Mouse (Mus musculus): ENCODE measurements around the gene Gtf2ird1. TPM values are rescaled to one million over a fixed set of nuclear protein-coding genes. Genes with fewer than 3 reads are reported as not detected.

Gtf2ird1 gene
- total RNA-seq (2023): 10 to 100 TPM; 10.3 to 14.3 TPM

DNA sequence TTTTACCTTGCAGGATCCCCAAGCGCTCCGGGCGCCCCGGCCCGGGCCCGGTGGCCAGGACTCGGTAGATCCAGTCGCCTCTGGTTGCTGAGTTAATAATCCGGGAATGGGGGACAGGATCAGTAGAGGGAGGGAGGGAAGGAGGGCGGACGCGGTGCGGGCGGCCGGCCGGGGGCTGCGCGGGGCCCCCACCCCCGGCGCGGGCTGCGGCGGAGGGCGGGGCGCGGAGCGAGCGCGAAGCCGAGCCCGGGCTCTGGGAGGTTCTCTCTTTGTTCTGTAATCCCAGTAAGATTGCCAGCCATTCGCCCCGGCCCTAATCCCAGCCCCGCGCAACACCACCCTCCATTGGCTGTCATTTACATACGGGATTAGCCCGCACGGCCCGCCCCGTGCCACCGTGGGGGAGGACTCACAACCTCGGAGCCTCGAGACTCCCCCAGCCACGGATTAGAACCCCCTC is at the start of gene Gtf2ird1:
Gtf2ird1 (minus strand) TSS at position 214 of the 460 bp plus-strand sequence.

DNA sequence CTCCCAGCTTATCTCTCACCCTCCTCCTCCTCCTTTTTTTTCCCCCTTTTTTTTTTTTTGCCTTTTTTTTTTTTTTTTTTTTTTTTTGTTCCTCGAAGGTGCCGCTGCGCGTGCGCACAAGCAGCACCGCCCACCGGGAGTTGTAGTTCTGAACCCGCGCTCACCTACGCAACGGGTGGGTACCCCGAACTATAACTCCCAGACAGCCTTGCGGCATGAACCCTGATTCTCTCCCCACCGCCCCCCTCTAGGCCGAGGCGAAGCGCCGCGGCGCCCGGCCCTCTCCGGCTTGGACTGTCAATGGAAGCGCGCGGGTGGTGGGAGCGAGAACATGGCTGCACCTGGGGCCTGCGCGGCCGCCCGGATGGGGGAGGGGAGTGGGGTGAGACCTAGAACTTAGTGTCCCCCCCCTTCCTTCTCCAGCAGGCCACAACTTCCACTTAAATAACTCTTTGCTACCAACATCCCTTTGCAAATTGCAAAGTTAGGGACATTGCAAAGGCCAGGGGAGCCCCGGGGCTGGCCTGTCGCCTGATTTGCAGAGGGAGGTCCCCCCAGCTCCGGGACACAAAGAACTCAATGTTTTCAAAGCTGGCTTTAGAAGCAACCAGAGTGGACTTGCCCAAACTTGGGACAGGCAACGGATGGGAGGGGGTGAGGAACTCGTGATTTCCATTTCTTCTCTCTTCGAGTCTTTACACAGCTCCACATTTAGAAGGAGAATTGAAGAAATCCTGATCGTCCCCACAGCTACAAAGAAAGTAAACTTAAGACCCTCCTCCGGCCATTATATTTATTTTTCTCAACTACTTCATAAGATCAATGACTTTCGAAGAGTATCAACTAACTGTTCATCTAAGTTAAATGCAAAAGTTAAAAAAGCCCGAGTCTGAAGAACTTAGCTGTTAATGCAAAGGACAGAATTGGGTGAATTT is 141.6 kb downstream of the Gtf2ird1 start, which contains the start of gene Gtf2i:
Gtf2i (minus strand) TSS at position 73 of the 935 bp plus-strand sequence.

Other genes starting within 250 kb of the Gtf2ird1 start
- gene Ncf1, start 227.1 kb downstream of the Gtf2ird1 start, total RNA-seq (2023): 10 to 100 TPM; 17.0 to 29.8 TPM
- gene Gtf2i, start 142.0 kb downstream of the Gtf2ird1 start, total RNA-seq (2023): 100 to 1,000 TPM; 197 to 209 TPM
- 1 to 10 TPM; 6.1 to 6.4 TPM for gene Clip2, start 95.7 kb upstream of the Gtf2ird1 start, total RNA-seq (2023)
- gene Syna, start 103.5 kb upstream of the Gtf2ird1 start, total RNA-seq (2023): not detected
- gene Rfc2, start 124.7 kb upstream of the Gtf2ird1 start, total RNA-seq (2023): 10 to 100 TPM; 63.0 to 71.5 TPM
- 10 to 100 TPM; 15.9 to 21.1 TPM for gene Lat2, start 158.3 kb upstream of the Gtf2ird1 start, total RNA-seq (2023)
- gene Eif4h, start 182.8 kb upstream of the Gtf2ird1 start, total RNA-seq (2023): 100 to 1,000 TPM; 251 to 255 TPM
- 10 to 100 TPM; 26.6 to 28.5 TPM for gene Limk1, start 231.9 kb upstream of the Gtf2ird1 start, total RNA-seq (2023)